Mouse (Mus musculus) forebrain, embryonic 12.5 days (tissue): ENCODE measurements around the gene Perm1. TPM values are rescaled to one million over a fixed set of nuclear protein-coding genes. Genes with fewer than 3 reads are reported as not detected.
A peak's percentile ranks its signal among the peaks of the same experiment; 100 is the strongest.

Source experiments
- ATAC-seq: fragments of 200-750 bp; cut with Nextera tagmentation; 2 replicates; pipeline ENCODE4 v1.8.0; 2017; ENCODE audit warnings: moderate TSS enrichment; ENCODE audit not compliant: low FRiP score
- H3K27ac ChIP-seq: fragments of 300-500 bp; sonication (generic); 2 replicates; pipeline ENCODE4 v1.5.1; 2016; ENCODE audit warnings: mild to moderate bottlenecking
- H3K27me3 ChIP-seq: fragments of 300-500 bp; sonication (generic); 2 replicates; pipeline ENCODE4 v1.6.1; 2016; ENCODE audit warnings: mild to moderate bottlenecking
- H3K36me3 ChIP-seq: fragments of 300-500 bp; sonication (generic); replicated peaks from 2 replicates; pipeline ENCODE4 v1.6.1; 2016; ENCODE audit warnings: mild to moderate bottlenecking
- H3K4me1 ChIP-seq: fragments of 300-500 bp; sonication (generic); 2 replicates; pipeline ENCODE4 v1.6.1; 2016
- H3K4me2 ChIP-seq: fragments of 300-500 bp; sonication (generic); 2 replicates; pipeline ENCODE4 v1.6.1; 2016; ENCODE audit warnings: mild to moderate bottlenecking, moderate library complexity
- H3K4me3 ChIP-seq: fragments of 300-500 bp; sonication (generic); replicated peaks from 2 replicates; pipeline ENCODE4 v1.5.1; 2016; ENCODE audit warnings: mild to moderate bottlenecking
- H3K9ac ChIP-seq: fragments of 300-500 bp; sonication (generic); 2 replicates; pipeline ENCODE4 v1.6.1; 2016; ENCODE audit warnings: mild to moderate bottlenecking
- H3K9me3 ChIP-seq: fragments of 300-500 bp; sonication (generic); 2 replicates; pipeline ENCODE4 v1.6.1; 2016
- WGBS: fragments of 180-500 bp; shearing (Covaris S2); methylation state at CpG from one replicate; pipeline ENCODE4 v1.1.7; 2016; 5-methylcytosine and 5-hydroxymethylcytosine counted together
- polyA plus RNA-seq: library from polyadenylated mRNA; unstranded; fragments of >200 nt; fragmentation: Nextera tagmentation; extraction: Ambion mirVana; gene quantifications from 2 replicates; pipeline ENCODE4 v1.2.1, GENCODE M21; 2016

The Perm1 gene
- polyA plus RNA-seq, 1 experiment from 2014 or later, result 2.4 TPM

DNA sequence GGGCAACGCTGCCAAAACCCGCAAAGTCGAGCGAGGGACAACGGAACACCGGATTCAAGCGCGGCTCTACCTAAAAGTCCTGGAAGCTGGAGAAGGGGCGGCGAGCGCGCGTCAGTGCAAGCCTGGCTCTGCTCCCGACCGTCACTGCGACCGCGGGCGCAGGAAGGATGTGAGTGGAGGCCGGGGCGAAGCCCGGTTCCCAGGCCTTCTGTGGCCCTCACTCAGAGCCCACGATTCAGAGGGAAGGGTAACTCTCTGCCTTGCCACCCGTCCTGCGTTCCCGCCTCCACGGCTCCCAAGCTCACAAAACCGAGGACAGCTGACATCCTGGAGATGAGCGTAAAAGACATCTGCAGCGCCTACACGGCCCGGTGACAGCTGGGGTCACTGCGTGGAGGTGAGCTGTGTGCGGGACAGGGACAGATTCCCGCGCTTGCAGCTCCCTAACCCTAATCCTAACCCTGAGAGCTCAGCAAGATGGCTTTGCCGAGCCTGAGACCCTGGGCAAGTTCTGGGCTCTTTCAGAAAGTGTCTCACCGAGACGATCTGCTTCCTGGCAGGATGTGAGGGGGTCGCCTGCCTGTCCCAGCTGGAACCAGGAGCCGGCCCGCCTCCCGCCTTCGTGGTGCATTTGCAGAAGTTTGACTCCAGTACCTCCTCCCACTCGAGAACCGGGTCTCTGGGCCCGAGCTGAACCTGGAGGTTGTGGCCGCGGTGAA, 12.1 kb upstream of the Perm1 start:
- under 1% methylated on average over 49 of the region's 49 CpGs for WGBS
- peak; percentile 58 for ATAC-seq
- H3K4me3 ChIP-seq, result peak overlapping the region; percentile 52
- H3K36me3 ChIP-seq, result 0 out of 2 replicates have a peak, but pooled peaks cover 10% of the 10 kb centered on the region
- peaks cover 11% of the 10 kb centered on the region; the same call in 1 of the 2 replicates for H3K27me3 ChIP-seq
- H3K9me3 ChIP-seq, result no peaks in the 10 kb centered on the region
- peaks cover 37% of the 10 kb centered on the region for H3K4me1 ChIP-seq
- H3K27ac ChIP-seq, result peak overlapping the region; percentile 59
- H3K9ac ChIP-seq, result peak overlapping the region; percentile 74
- peak overlapping the region; percentile 90 for H3K4me2 ChIP-seq

DNA sequence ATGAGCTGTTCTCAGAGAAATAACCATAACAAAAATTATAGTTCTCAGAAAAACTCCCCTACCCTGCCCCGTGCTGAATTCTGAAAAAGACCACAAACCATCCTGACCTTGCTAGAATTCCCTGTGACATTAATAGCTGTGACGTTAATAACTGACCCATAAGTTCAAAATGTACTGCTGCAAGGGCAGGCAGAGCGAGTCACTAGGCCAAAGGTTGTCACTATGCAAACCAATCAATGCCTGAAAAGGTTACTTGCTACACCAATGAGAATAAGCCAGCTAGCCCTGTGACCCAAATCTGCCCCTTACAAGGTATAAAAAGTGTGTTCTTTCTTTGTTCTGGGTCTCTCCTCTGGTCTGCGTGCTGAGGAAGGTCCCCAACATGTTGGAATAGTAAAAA, 6.8 kb upstream of the Perm1 start:
- Histone ChIP-seq H3K4me2 (no peak overlapping the region), H3K27me3 (peaks cover 7% of the 10 kb centered on the region; the same call in 1 of the 2 replicates), H3K4me1 (peaks cover 21% of the 10 kb centered on the region), H3K27ac (no peak overlapping the region), H3K9me3 (no peaks in the 10 kb centered on the region), H3K4me3 (no peak overlapping the region), H3K36me3 (0 out of 2 replicates have a peak, but pooled peaks cover 10% of the 10 kb centered on the region), H3K9ac (no peak overlapping the region)
- 91% methylated on average over 4 of the region's 4 CpGs for WGBS
- ATAC-seq, result no peak

DNA sequence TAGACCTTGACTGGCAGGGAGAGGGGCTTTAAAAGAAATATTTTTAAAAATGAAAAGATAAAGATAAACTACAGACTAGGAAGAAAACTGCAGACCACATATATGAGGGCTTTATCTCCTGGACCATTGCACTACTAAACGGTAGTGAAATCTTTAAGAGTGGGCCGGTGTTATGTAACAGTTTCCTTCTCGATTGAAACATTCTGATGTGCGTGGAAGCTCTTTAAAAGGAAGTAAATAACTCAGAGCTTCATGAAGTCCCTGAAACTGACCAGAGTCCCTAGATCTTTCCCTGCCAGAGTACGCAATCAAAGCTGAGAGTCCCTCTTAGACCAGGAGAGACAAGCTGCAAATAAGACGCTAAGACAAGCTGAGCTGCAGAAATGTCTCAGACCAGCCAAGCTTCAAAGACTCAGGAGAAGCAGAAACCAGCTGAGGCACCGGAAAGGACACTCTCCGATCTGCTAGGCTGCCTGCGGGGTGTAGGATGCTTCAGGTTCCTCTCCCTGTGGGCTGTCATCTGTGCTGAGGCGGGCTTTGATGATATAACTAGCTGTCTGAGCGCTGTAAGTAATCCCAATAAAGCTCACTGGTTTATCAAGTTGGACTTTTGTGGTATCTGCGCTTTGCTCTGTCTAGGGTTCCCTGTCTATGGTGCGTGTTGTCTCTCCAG, 5.6 kb upstream of the Perm1 start:
- Histone ChIP-seq H3K9me3 (no peaks in the 10 kb centered on the region), H3K9ac (no peak overlapping the region), H3K4me3 (no peak overlapping the region), H3K27me3 (no peaks in the 10 kb centered on the region), H3K4me1 (peaks cover 9% of the 10 kb centered on the region), H3K4me2 (no peak overlapping the region), H3K36me3 (0 out of 2 replicates have a peak, but pooled peaks cover 10% of the 10 kb centered on the region), H3K27ac (no peak overlapping the region)
- ATAC-seq, result no peak
- WGBS, result 83% methylated on average over 13 of the region's 13 CpGs

DNA sequence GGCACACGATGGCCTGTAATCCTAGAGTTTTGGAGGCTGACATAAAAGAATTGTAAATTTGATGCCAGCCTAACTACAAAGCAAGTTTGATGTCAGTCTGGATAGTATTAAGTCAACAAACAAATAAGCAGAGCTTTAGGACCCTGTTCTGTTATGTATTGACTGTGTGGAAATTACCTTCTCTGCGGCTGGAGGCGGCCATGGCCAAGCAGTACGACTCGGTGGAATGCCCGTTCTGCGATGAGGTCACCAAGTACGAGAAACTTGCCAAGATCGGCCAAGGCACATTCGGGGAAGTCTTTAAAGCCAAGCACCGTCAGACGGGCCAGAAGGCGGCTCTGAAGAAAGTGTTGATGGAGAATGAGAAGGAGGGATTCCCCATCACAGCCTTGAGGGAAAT, 2.5 kb upstream of the Perm1 start:
- H3K9me3 ChIP-seq, result no peaks in the 10 kb centered on the region
- no peak overlapping the region for H3K9ac ChIP-seq
- no peak overlapping the region for H3K27ac ChIP-seq
- no peaks in the 10 kb centered on the region for H3K27me3 ChIP-seq
- no peak overlapping the region for H3K4me3 ChIP-seq
- H3K36me3 ChIP-seq, result 0 out of 2 replicates have a peak, but pooled peaks cover 3% of the 10 kb centered on the region
- no peak for ATAC-seq
- no peak overlapping the region for H3K4me2 ChIP-seq
- WGBS, result 96% methylated on average over 13 of the region's 13 CpGs
- no peaks in the 10 kb centered on the region for H3K4me1 ChIP-seq

DNA sequence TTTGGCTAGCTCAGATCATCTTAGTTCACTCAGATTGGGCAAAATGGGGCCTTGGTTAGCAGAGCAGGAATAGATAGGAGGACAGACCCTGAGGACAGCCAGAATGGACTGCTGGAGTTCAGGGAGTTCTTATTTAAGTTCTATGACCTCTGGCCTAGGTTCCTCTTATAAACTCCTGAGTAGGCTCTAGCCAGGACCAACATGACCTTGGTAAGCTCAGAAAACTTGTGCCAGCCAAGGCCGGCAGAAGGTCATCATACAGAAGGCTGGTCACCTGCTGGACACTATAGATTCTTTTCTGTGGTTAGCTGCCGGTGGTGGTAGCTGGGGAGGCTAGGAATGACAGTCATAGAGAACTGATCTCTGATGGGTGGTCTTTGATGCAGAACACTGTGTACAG, 528 bp downstream of the Perm1 start:
- Histone ChIP-seq H3K4me3 (no peak overlapping the region), H3K36me3 (no peaks in the 10 kb centered on the region), H3K4me2 (no peak overlapping the region), H3K27ac (no peak overlapping the region), H3K4me1 (no peaks in the 10 kb centered on the region), H3K9me3 (no peaks in the 10 kb centered on the region), H3K27me3 (no peaks in the 10 kb centered on the region), H3K9ac (no peak overlapping the region)
- 89% methylated on average over 2 of the region's 2 CpGs for WGBS
- ATAC-seq, result no peak

DNA sequence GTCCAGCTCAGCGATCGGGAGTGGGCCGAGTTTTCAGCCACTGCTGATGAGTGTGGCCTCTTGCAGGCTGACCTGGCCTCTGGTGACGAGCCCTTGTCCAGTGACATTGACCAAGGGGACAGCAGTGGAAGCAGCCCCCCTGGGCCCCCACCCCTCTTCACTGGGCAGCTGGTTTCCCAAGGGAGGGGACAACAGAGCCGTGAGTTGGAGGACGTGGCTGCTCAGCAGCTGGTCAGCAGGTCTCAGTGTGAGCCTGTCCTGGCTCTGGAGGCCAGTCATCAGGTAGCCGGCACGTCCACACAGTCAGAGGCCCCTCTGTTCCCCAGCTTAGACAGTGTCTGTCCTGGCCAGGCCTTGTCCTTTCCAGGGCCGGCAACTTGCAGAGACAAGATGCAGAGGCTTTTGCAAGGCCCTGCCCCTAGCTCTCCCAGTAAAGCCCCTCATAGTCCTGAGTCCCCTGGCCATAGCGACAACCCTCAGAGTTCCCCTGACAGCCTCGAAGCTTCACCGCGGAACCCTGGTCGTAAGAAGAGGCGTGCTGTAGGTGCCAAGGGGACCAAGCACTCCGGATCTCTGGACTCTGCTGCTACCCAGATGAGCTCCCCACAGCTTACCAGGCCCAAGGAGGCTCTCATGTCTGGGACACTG, 1.5 kb downstream of the Perm1 start:
- no peak overlapping the region for H3K4me3 ChIP-seq
- no peak overlapping the region for H3K4me2 ChIP-seq
- no peak for ATAC-seq
- no peaks in the 10 kb centered on the region for H3K36me3 ChIP-seq
- no peaks in the 10 kb centered on the region for H3K4me1 ChIP-seq
- H3K27me3 ChIP-seq, result no peaks in the 10 kb centered on the region
- H3K9me3 ChIP-seq, result no peaks in the 10 kb centered on the region
- 81% methylated on average over 16 of the region's 16 CpGs for WGBS
- H3K27ac ChIP-seq, result no peak overlapping the region
- H3K9ac ChIP-seq, result no peak overlapping the region

DNA sequence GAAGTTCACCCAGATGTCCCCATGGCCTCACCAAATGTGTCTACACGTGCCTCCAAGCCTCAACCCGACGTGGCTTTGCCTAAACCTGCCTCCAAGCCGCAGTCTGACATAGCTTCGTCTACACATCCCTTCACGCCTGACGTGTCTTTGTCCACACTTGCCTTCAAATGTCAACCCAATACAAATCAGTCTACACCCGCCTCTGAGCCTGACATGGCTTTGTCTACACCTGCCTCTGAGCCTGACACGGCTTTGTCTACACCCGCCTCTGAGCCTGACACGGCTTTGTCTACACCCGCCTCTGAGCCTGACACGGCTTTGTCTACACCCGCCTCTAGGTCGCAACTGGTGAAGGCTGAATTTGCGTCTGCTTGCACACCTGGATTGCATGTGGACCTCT, 2.2 kb downstream of the Perm1 start:
- H3K9me3 ChIP-seq, result no peaks in the 10 kb centered on the region
- no peaks in the 10 kb centered on the region for H3K36me3 ChIP-seq
- H3K9ac ChIP-seq, result no peak overlapping the region
- ATAC-seq, result no peak
- H3K4me2 ChIP-seq, result no peak overlapping the region
- H3K4me3 ChIP-seq, result no peak overlapping the region
- H3K27ac ChIP-seq, result no peak overlapping the region
- WGBS, result 82% methylated on average over 16 of the region's 16 CpGs
- no peaks in the 10 kb centered on the region for H3K27me3 ChIP-seq
- H3K4me1 ChIP-seq, result no peaks in the 10 kb centered on the region

DNA sequence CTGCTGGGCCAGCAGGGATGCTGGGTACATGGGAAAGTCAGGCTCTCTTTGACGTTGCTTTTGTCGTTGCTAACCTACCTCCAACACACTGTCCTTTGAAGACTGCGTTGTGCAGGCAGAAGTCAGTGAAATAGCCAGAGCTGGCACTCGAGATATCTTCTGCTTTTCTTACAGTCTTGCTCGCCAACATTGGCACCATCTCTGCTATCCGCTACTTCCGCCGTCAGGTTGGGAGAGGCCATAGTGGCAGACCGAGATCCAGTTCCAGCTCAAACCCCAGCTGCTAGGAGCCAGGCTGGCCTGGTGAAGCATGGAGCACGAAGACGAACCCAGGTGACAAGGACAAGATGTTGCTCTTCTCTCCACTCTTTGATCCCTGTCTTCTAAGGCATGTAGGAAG, 4.3 kb downstream of the Perm1 start:
- no peak for ATAC-seq
- Histone ChIP-seq H3K4me1 (no peaks in the 10 kb centered on the region), H3K9ac (no peak overlapping the region), H3K27me3 (no peaks in the 10 kb centered on the region), H3K4me3 (no peak overlapping the region), H3K36me3 (no peaks in the 10 kb centered on the region), H3K27ac (no peak overlapping the region), H3K9me3 (no peaks in the 10 kb centered on the region), H3K4me2 (no peak overlapping the region)
- 86% methylated on average over 11 of the region's 11 CpGs for WGBS

DNA sequence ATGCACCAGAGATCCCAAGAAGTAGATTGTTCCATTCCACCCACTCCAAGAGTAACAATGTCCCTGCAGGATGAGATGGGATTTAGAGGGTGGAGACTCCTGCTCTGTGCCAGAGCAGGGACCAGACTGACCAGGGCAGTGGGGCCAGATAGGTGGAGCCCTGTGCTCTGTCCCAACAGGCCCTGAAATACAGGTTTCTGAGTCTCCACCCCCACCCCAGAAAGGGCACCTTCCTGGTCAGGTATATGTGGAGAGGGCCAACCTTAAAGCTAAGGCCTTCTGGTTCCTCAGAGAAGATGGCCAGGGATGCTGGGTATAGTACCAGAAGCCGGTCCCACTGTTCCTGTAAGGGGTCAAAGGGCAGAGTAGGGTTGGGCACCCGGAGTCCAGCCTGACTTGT, 8.6 kb downstream of the Perm1 start:
- no peak for ATAC-seq
- no peaks in the 10 kb centered on the region for H3K9me3 ChIP-seq
- H3K4me3 ChIP-seq, result no peak overlapping the region
- H3K4me1 ChIP-seq, result peaks cover 9% of the 10 kb centered on the region; the same call in 1 of the 2 replicates
- no peak overlapping the region for H3K27ac ChIP-seq
- H3K36me3 ChIP-seq, result peaks cover 10% of the 10 kb centered on the region
- 91% methylated on average over 2 of the region's 2 CpGs for WGBS
- H3K9ac ChIP-seq, result no peak overlapping the region
- H3K27me3 ChIP-seq, result no peaks in the 10 kb centered on the region
- H3K4me2 ChIP-seq, result no peak overlapping the region

DNA sequence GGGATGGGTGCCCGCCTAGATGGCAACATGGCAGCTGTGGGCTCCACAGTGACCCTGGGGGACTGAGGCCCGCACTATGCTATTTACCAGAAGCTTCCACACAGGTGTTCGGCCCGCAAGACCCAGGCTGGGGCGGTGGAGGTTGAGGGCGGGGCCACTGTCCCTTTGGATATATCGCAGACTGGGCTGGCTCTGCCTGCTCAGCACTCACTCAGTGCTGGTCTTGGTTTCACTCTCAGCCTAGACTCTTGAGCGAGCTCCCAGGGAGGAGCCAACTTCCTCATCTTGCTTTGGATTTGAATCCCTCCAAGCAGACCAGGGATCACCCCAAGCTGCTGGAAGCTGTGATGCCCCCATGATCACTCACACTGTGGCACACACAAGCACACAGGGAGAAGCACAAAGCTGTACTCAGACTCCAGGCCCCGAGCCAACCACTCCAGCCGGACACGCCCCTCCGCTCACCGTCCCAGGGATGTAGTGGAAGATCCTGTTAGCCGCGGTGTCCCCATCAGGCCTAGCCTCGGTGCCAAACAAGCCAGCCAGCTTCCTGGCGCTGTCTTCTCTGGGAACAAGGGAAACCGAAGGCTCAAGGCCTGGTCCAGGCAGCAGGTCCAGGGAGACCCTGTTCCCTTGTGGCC, 12.2 kb downstream of the Perm1 start:
- no peak overlapping the region for H3K4me3 ChIP-seq
- no peaks in the 10 kb centered on the region for H3K9me3 ChIP-seq
- 0 out of 2 replicates have a peak, but pooled peaks have one; percentile 6 for ATAC-seq
- no peak overlapping the region for H3K4me2 ChIP-seq
- no peaks in the 10 kb centered on the region for H3K27me3 ChIP-seq
- no peak overlapping the region for H3K9ac ChIP-seq
- no peak overlapping the region for H3K27ac ChIP-seq
- peaks cover 46% of the 10 kb centered on the region for H3K36me3 ChIP-seq
- peaks cover 9% of the 10 kb centered on the region; the same call in 1 of the 2 replicates for H3K4me1 ChIP-seq
- 37% methylated on average over 18 of the region's 18 CpGs for WGBS

DNA sequence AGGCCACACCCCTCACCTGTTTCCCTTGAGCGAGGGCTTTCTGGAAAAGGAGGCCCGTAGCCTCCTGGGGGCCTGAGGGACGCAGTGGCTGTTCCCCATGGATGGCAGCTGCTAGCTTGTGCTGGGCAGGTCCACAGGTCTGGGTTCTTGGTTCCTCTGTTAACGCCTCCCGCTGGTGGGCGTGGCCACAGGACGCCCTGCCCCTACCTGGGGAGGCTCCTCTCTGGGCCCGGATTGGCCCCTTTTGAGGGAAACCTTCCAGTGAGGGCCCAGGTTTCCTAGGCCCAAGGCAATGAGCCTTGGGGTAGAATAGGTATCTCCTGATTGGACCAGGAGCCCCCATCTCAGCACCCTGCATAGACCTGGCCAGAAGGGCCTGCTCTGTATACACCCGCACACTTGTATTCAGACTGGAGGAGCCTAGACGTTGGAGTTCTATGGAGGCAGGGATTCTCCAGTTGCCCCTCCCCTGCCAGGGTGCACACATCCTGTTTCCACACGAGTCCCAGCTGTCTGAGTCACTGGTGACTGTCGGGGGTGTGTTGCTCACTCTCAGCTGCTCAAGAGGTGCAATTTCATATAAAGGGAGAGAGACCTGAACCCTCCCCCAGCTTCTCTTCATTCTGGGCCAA, 12.8 kb downstream of the Perm1 start:
- no peak overlapping the region for H3K27ac ChIP-seq
- no peak overlapping the region for H3K9ac ChIP-seq
- peaks cover 50% of the 10 kb centered on the region for H3K36me3 ChIP-seq
- 19% methylated on average over 12 of the region's 12 CpGs for WGBS
- no peaks in the 10 kb centered on the region for H3K27me3 ChIP-seq
- no peaks in the 10 kb centered on the region for H3K9me3 ChIP-seq
- no peak overlapping the region for H3K4me2 ChIP-seq
- peaks cover 14% of the 10 kb centered on the region for H3K4me1 ChIP-seq
- ATAC-seq, result 0 out of 2 replicates have a peak, but pooled peaks have one; percentile 21
- H3K4me3 ChIP-seq, result no peak overlapping the region
